Mouse (Mus musculus): ENCODE results near the gene Cdh23. TPM values are rescaled to one million over a fixed set of nuclear protein-coding genes. Genes with fewer than 3 reads are reported as not detected.

The Cdh23 gene
- polyA plus RNA-seq, 1 experiment from 2014 or later, result 10.0 TPM

- no peak overlapping the region for H3K4me2 ChIP-seq
- H3K36me3 ChIP-seq, result no peaks in the 10 kb centered on the region
- ATAC-seq (ENCODE audit: low FRiP score), result peak; percentile 52; the same call in 1 of the 2 replicates
- H3K9ac ChIP-seq (replicated peaks), result no peak overlapping the region
- H3K27ac ChIP-seq (replicated peaks), result no peak overlapping the region
- H3K4me3 ChIP-seq (replicated peaks), result no peak overlapping the region
- no peaks in the 10 kb centered on the region for H3K27me3 ChIP-seq (replicated peaks)
- peaks cover 9% of the 10 kb centered on the region; the same call in 1 of the 2 replicates for H3K4me1 ChIP-seq
- H3K9me3 ChIP-seq (replicated peaks), result no peaks in the 10 kb centered on the region
- WGBS, result 43% methylated on average over 2 of the region's 2 CpGs
Measured at GRCm38 (mm10) chr10:60370098-60370497, 326.2 kb downstream of the Cdh23 start.

- Histone ChIP-seq H3K27me3 (replicated peaks) (no peaks in the 10 kb centered on the region), H3K9ac (replicated peaks) (no peak overlapping the region), H3K4me1 (peaks cover 9% of the 10 kb centered on the region; the same call in 1 of the 2 replicates), H3K27ac (replicated peaks) (no peak overlapping the region), H3K36me3 (no peaks in the 10 kb centered on the region), H3K4me2 (no peak overlapping the region), H3K9me3 (replicated peaks) (no peaks in the 10 kb centered on the region), H3K4me3 (replicated peaks) (no peak overlapping the region)
- no peak for ATAC-seq (ENCODE audit: low FRiP score)
- 87% methylated on average over 6 of the region's 6 CpGs for WGBS
Measured at GRCm38 (mm10) chr10:60369405-60369804, 326.9 kb downstream of the Cdh23 start.

- Histone ChIP-seq H3K4me2 (no peak overlapping the region), H3K27ac (replicated peaks) (no peak overlapping the region), H3K27me3 (replicated peaks) (no peaks in the 10 kb centered on the region), H3K4me3 (replicated peaks) (no peak overlapping the region), H3K36me3 (no peaks in the 10 kb centered on the region), H3K9ac (replicated peaks) (no peak overlapping the region), H3K4me1 (peaks cover 14% of the 10 kb centered on the region; the same call in 1 of the 2 replicates), H3K9me3 (replicated peaks) (no peaks in the 10 kb centered on the region)
- WGBS, result 75% methylated on average over 4 of the region's 4 CpGs
- no peak for ATAC-seq (ENCODE audit: low FRiP score)
Measured at GRCm38 (mm10) chr10:60367904-60368303, 328.4 kb downstream of the Cdh23 start.

GRCm38 (mm10) chr10:60367145-60367544, 329.1 kb downstream of the Cdh23 start:
- peaks cover 21% of the 10 kb centered on the region; the same call in 1 of the 2 replicates for H3K4me1 ChIP-seq
- H3K27me3 ChIP-seq (replicated peaks), result no peaks in the 10 kb centered on the region
- ATAC-seq (ENCODE audit: low FRiP score), result no peak
- no peak overlapping the region for H3K27ac ChIP-seq (replicated peaks)
- H3K36me3 ChIP-seq, result no peaks in the 10 kb centered on the region
- no peaks in the 10 kb centered on the region for H3K9me3 ChIP-seq (replicated peaks)
- no peak overlapping the region for H3K4me3 ChIP-seq (replicated peaks)
- 86% methylated on average over 2 of the region's 2 CpGs for WGBS
- H3K9ac ChIP-seq (replicated peaks), result no peak overlapping the region
- H3K4me2 ChIP-seq, result no peak overlapping the region

- no peak overlapping the region for H3K4me2 ChIP-seq
- no peak overlapping the region for H3K4me3 ChIP-seq (replicated peaks)
- H3K27ac ChIP-seq (replicated peaks), result no peak overlapping the region
- H3K27me3 ChIP-seq (replicated peaks), result no peaks in the 10 kb centered on the region
- WGBS, result 61% methylated on average over 6 of the region's 6 CpGs
- H3K9me3 ChIP-seq (replicated peaks), result no peaks in the 10 kb centered on the region
- no peak for ATAC-seq (ENCODE audit: low FRiP score)
- H3K4me1 ChIP-seq, result peaks cover 23% of the 10 kb centered on the region
- H3K36me3 ChIP-seq, result no peaks in the 10 kb centered on the region
- no peak overlapping the region for H3K9ac ChIP-seq (replicated peaks)
Measured at GRCm38 (mm10) chr10:60363426-60363825, 332.9 kb downstream of the Cdh23 start.

- Histone ChIP-seq H3K9ac (replicated peaks) (no peak overlapping the region), H3K4me1 (peaks cover 25% of the 10 kb centered on the region), H3K4me2 (no peak overlapping the region), H3K27ac (replicated peaks) (peak overlapping the region; percentile 43), H3K9me3 (replicated peaks) (no peaks in the 10 kb centered on the region), H3K4me3 (replicated peaks) (no peak overlapping the region), H3K27me3 (replicated peaks) (no peaks in the 10 kb centered on the region), H3K36me3 (no peaks in the 10 kb centered on the region)
- ATAC-seq (ENCODE audit: low FRiP score), result peak; percentile 40; the same call in 1 of the 2 replicates
- 28% methylated on average over 2 of the region's 2 CpGs for WGBS
Measured at GRCm38 (mm10) chr10:60362310-60362628, 334.0 kb downstream of the Cdh23 start.

- H3K27ac ChIP-seq (replicated peaks), result peak overlapping the region; percentile 43
- WGBS, result 28% methylated on average over 12 of the region's 12 CpGs
- no peaks in the 10 kb centered on the region for H3K36me3 ChIP-seq
- no peak overlapping the region; the same call in 1 of the 2 replicates for H3K4me2 ChIP-seq
- H3K27me3 ChIP-seq (replicated peaks), result no peaks in the 10 kb centered on the region
- H3K4me1 ChIP-seq, result peaks cover 26% of the 10 kb centered on the region
- no peak overlapping the region for H3K4me3 ChIP-seq (replicated peaks)
- peak; percentile 36; the same call in 1 of the 2 replicates for ATAC-seq (ENCODE audit: low FRiP score)
- H3K9ac ChIP-seq (replicated peaks), result no peak overlapping the region
- H3K9me3 ChIP-seq (replicated peaks), result no peaks in the 10 kb centered on the region
Measured at GRCm38 (mm10) chr10:60361615-60362309, 334.5 kb downstream of the Cdh23 start.

GRCm38 (mm10) chr10:60358776-60359175, 337.5 kb downstream of the Cdh23 start:
- H3K4me1 ChIP-seq, result peaks cover 22% of the 10 kb centered on the region
- H3K4me2 ChIP-seq, result no peak overlapping the region
- H3K27me3 ChIP-seq (replicated peaks), result no peaks in the 10 kb centered on the region
- WGBS, result 42% methylated on average over 4 of the region's 4 CpGs
- no peak for ATAC-seq (ENCODE audit: low FRiP score)
- H3K27ac ChIP-seq (replicated peaks), result no peak overlapping the region
- no peaks in the 10 kb centered on the region for H3K36me3 ChIP-seq
- H3K9ac ChIP-seq (replicated peaks), result no peak overlapping the region
- no peaks in the 10 kb centered on the region for H3K9me3 ChIP-seq (replicated peaks)
- H3K4me3 ChIP-seq (replicated peaks), result no peak overlapping the region

- peaks cover 26% of the 10 kb centered on the region for H3K4me1 ChIP-seq
- H3K4me3 ChIP-seq (replicated peaks), result no peak overlapping the region
- no peaks in the 10 kb centered on the region for H3K36me3 ChIP-seq
- 96% methylated on average over 14 of the region's 14 CpGs for WGBS
- no peak overlapping the region for H3K9ac ChIP-seq (replicated peaks)
- ATAC-seq (ENCODE audit: low FRiP score), result no peak
- no peaks in the 10 kb centered on the region for H3K9me3 ChIP-seq (replicated peaks)
- no peaks in the 10 kb centered on the region for H3K27me3 ChIP-seq (replicated peaks)
- no peak overlapping the region for H3K27ac ChIP-seq (replicated peaks)
- H3K4me2 ChIP-seq, result no peak overlapping the region
Measured at GRCm38 (mm10) chr10:60357901-60358300, 338.4 kb downstream of the Cdh23 start.

GRCm38 (mm10) chr10:60357441-60357840, 338.8 kb downstream of the Cdh23 start:
- Histone ChIP-seq H3K36me3 (no peaks in the 10 kb centered on the region), H3K9me3 (replicated peaks) (no peaks in the 10 kb centered on the region), H3K4me3 (replicated peaks) (no peak overlapping the region), H3K27ac (replicated peaks) (no peak overlapping the region), H3K9ac (replicated peaks) (no peak overlapping the region), H3K27me3 (replicated peaks) (no peaks in the 10 kb centered on the region), H3K4me2 (no peak overlapping the region), H3K4me1 (peaks cover 22% of the 10 kb centered on the region)
- no peak for ATAC-seq (ENCODE audit: low FRiP score)
- 91% methylated on average over 4 of the region's 4 CpGs for WGBS

- Histone ChIP-seq H3K4me3 (replicated peaks) (no peak overlapping the region), H3K27ac (replicated peaks) (no peak overlapping the region), H3K9ac (replicated peaks) (no peak overlapping the region), H3K4me1 (peaks cover 20% of the 10 kb centered on the region), H3K36me3 (no peaks in the 10 kb centered on the region), H3K27me3 (replicated peaks) (no peaks in the 10 kb centered on the region), H3K9me3 (replicated peaks) (no peaks in the 10 kb centered on the region), H3K4me2 (no peak overlapping the region)
- 74% methylated on average over 11 of the region's 11 CpGs for WGBS
- ATAC-seq (ENCODE audit: low FRiP score), result no peak
Measured at GRCm38 (mm10) chr10:60354881-60355677, 341.2 kb downstream of the Cdh23 start.

- Histone ChIP-seq H3K27me3 (replicated peaks) (no peaks in the 10 kb centered on the region), H3K9me3 (replicated peaks) (no peaks in the 10 kb centered on the region), H3K36me3 (no peaks in the 10 kb centered on the region), H3K4me1 (peaks cover 21% of the 10 kb centered on the region), H3K27ac (replicated peaks) (no peak overlapping the region), H3K4me2 (no peak overlapping the region), H3K4me3 (replicated peaks) (no peak overlapping the region), H3K9ac (replicated peaks) (no peak overlapping the region)
- WGBS, result 94% methylated on average over 4 of the region's 4 CpGs
- no peak for ATAC-seq (ENCODE audit: low FRiP score)
Measured at GRCm38 (mm10) chr10:60354003-60354325, 342.3 kb downstream of the Cdh23 start.

All from neural tube, embryonic 15.5 days (tissue).